Mouse (Mus musculus): ENCODE results near the gene St6galnac5. TPM values are rescaled to one million over a fixed set of nuclear protein-coding genes. Genes with fewer than 3 reads are reported as not detected.

St6galnac5 gene
- polyA plus RNA-seq, 1 experiment from 2014 or later, result 9.9 TPM

- H3K9me3 ChIP-seq, result no peaks in the 10 kb centered on the region
- H3K9ac ChIP-seq, result no peak overlapping the region
- no peak for ATAC-seq (ENCODE audit: low FRiP score, low read depth)
- no peaks in the 10 kb centered on the region for H3K36me3 ChIP-seq
- H3K27ac ChIP-seq, result no peak overlapping the region
- H3K4me2 ChIP-seq (replicated peaks), result no peak overlapping the region
- no peaks in the 10 kb centered on the region for H3K27me3 ChIP-seq (replicated peaks)
- no peak overlapping the region for H3K4me3 ChIP-seq
- 82% methylated on average over 6 of the region's 6 CpGs for WGBS
- H3K4me1 ChIP-seq, result 0 out of 2 replicates have a peak, but pooled peaks cover 24% of the 10 kb centered on the region
Measured at GRCm38 (mm10) chr3:152875723-152876290, 106.2 kb downstream of the St6galnac5 start.

- Histone ChIP-seq H3K27ac (no peak overlapping the region), H3K9ac (no peak overlapping the region), H3K4me3 (no peak overlapping the region), H3K36me3 (no peaks in the 10 kb centered on the region), H3K9me3 (no peaks in the 10 kb centered on the region), H3K4me1 (0 out of 2 replicates have a peak, but pooled peaks cover 19% of the 10 kb centered on the region), H3K4me2 (replicated peaks) (no peak overlapping the region), H3K27me3 (replicated peaks) (no peaks in the 10 kb centered on the region)
- ATAC-seq (ENCODE audit: low FRiP score, low read depth), result no peak
- 84% methylated on average over 17 of the region's 17 CpGs for WGBS
Measured at GRCm38 (mm10) chr3:152874431-152875355, 107.4 kb downstream of the St6galnac5 start.

GRCm38 (mm10) chr3:152872596-152872995, 109.5 kb downstream of the St6galnac5 start:
- H3K4me3 ChIP-seq, result no peak overlapping the region
- peak; percentile 65 for ATAC-seq (ENCODE audit: low FRiP score, low read depth)
- H3K4me2 ChIP-seq (replicated peaks), result no peak overlapping the region
- no peaks in the 10 kb centered on the region for H3K36me3 ChIP-seq
- H3K9ac ChIP-seq, result no peak overlapping the region
- no peaks in the 10 kb centered on the region for H3K27me3 ChIP-seq (replicated peaks)
- peaks cover 28% of the 10 kb centered on the region for H3K4me1 ChIP-seq
- H3K27ac ChIP-seq, result no peak overlapping the region
- no peaks in the 10 kb centered on the region for H3K9me3 ChIP-seq
- WGBS, result 43% methylated on average over 6 of the region's 6 CpGs

- Histone ChIP-seq H3K27ac (no peak overlapping the region), H3K9me3 (no peaks in the 10 kb centered on the region), H3K4me3 (no peak overlapping the region), H3K4me1 (peaks cover 28% of the 10 kb centered on the region), H3K27me3 (replicated peaks) (no peaks in the 10 kb centered on the region), H3K9ac (no peak overlapping the region), H3K36me3 (no peaks in the 10 kb centered on the region), H3K4me2 (replicated peaks) (no peak overlapping the region)
- no peak for ATAC-seq (ENCODE audit: low FRiP score, low read depth)
- 58% methylated on average over 12 of the region's 12 CpGs for WGBS
Measured at GRCm38 (mm10) chr3:152872054-152872453, 110.0 kb downstream of the St6galnac5 start.

- H3K36me3 ChIP-seq, result no peaks in the 10 kb centered on the region
- no peak overlapping the region for H3K4me3 ChIP-seq
- no peaks in the 10 kb centered on the region for H3K27me3 ChIP-seq (replicated peaks)
- H3K4me2 ChIP-seq (replicated peaks), result no peak overlapping the region
- H3K27ac ChIP-seq, result no peak overlapping the region
- WGBS, result 39% methylated on average over 12 of the region's 12 CpGs
- H3K9ac ChIP-seq, result no peak overlapping the region
- no peak for ATAC-seq (ENCODE audit: low FRiP score, low read depth)
- H3K9me3 ChIP-seq, result no peaks in the 10 kb centered on the region
- peaks cover 26% of the 10 kb centered on the region for H3K4me1 ChIP-seq
Measured at GRCm38 (mm10) chr3:152867654-152868525, 114.2 kb downstream of the St6galnac5 start.

GRCm38 (mm10) chr3:152866035-152866965, 115.7 kb downstream of the St6galnac5 start:
- H3K27ac ChIP-seq, result peak overlapping the region; percentile 23; the same call in 1 of the 2 replicates
- H3K4me3 ChIP-seq, result no peak overlapping the region
- peaks cover 16% of the 10 kb centered on the region for H3K4me1 ChIP-seq
- peak; percentile 71 for ATAC-seq (ENCODE audit: low FRiP score, low read depth)
- H3K36me3 ChIP-seq, result no peaks in the 10 kb centered on the region
- H3K4me2 ChIP-seq (replicated peaks), result peak overlapping the region; percentile 33; the same call in 1 of the 2 replicates
- WGBS, result 63% methylated on average over 22 of the region's 22 CpGs
- H3K9me3 ChIP-seq, result no peaks in the 10 kb centered on the region
- no peaks in the 10 kb centered on the region for H3K27me3 ChIP-seq (replicated peaks)
- no peak overlapping the region for H3K9ac ChIP-seq

- Histone ChIP-seq H3K4me2 (replicated peaks) (no peak overlapping the region), H3K9ac (no peak overlapping the region), H3K4me1 (peaks cover 6% of the 10 kb centered on the region), H3K27ac (no peak overlapping the region), H3K9me3 (no peaks in the 10 kb centered on the region), H3K36me3 (no peaks in the 10 kb centered on the region), H3K27me3 (replicated peaks) (no peaks in the 10 kb centered on the region), H3K4me3 (no peak overlapping the region)
- WGBS, result 67% methylated on average over 1 of the region's 1 CpGs
- ATAC-seq (ENCODE audit: low FRiP score, low read depth), result no peak
Measured at GRCm38 (mm10) chr3:152861978-152862377, 120.1 kb downstream of the St6galnac5 start.

GRCm38 (mm10) chr3:152861450-152861849, 120.6 kb downstream of the St6galnac5 start:
- peaks cover 3% of the 10 kb centered on the region for H3K4me1 ChIP-seq
- no peaks in the 10 kb centered on the region for H3K27me3 ChIP-seq (replicated peaks)
- WGBS, result 77% methylated on average over 4 of the region's 4 CpGs
- H3K36me3 ChIP-seq, result no peaks in the 10 kb centered on the region
- H3K27ac ChIP-seq, result no peak overlapping the region
- no peak overlapping the region for H3K9ac ChIP-seq
- no peaks in the 10 kb centered on the region for H3K9me3 ChIP-seq
- H3K4me3 ChIP-seq, result no peak overlapping the region
- ATAC-seq (ENCODE audit: low FRiP score, low read depth), result no peak
- H3K4me2 ChIP-seq (replicated peaks), result no peak overlapping the region

GRCm38 (mm10) chr3:152856095-152856494, 126.0 kb downstream of the St6galnac5 start:
- 50% methylated on average over 10 of the region's 10 CpGs for WGBS

GRCm38 (mm10) chr3:152855006-152855614, 126.9 kb downstream of the St6galnac5 start:
- H3K4me1 ChIP-seq, result no peaks in the 10 kb centered on the region
- H3K27me3 ChIP-seq (replicated peaks), result no peaks in the 10 kb centered on the region
- H3K9ac ChIP-seq, result no peak overlapping the region
- H3K9me3 ChIP-seq, result no peaks in the 10 kb centered on the region
- 58% methylated on average over 12 of the region's 12 CpGs for WGBS
- H3K4me2 ChIP-seq (replicated peaks), result no peak overlapping the region
- no peak overlapping the region for H3K4me3 ChIP-seq
- no peak for ATAC-seq (ENCODE audit: low FRiP score, low read depth)
- H3K27ac ChIP-seq, result no peak overlapping the region
- H3K36me3 ChIP-seq, result no peaks in the 10 kb centered on the region

More at GRCm38 (mm10) chr3:152856095-152856494, 126.0 kb downstream of the St6galnac5 start:
- Histone ChIP-seq H3K9ac (no peak overlapping the region), H3K4me1 (no peaks in the 10 kb centered on the region), H3K4me3 (no peak overlapping the region), H3K4me2 (replicated peaks) (no peak overlapping the region), H3K9me3 (no peaks in the 10 kb centered on the region), H3K27me3 (replicated peaks) (no peaks in the 10 kb centered on the region), H3K36me3 (no peaks in the 10 kb centered on the region), H3K27ac (no peak overlapping the region)
- ATAC-seq (ENCODE audit: low FRiP score, low read depth), result peak; percentile 66; the same call in 1 of the 2 replicates

GRCm38 (mm10) chr3:152843925-152844324, 138.1 kb downstream of the St6galnac5 start:
- Histone ChIP-seq H3K36me3 (no peaks in the 10 kb centered on the region), H3K9me3 (no peaks in the 10 kb centered on the region)

More at GRCm38 (mm10) chr3:152843925-152844324, 138.1 kb downstream of the St6galnac5 start:
- Histone ChIP-seq H3K4me1 (0 out of 2 replicates have a peak, but pooled peaks cover 4% of the 10 kb centered on the region), H3K9ac (no peak overlapping the region), H3K27ac (no peak overlapping the region), H3K4me3 (no peak overlapping the region), H3K27me3 (replicated peaks) (no peaks in the 10 kb centered on the region), H3K4me2 (replicated peaks) (no peak overlapping the region)
- ATAC-seq (ENCODE audit: low FRiP score, low read depth), result 0 out of 2 replicates have a peak, but pooled peaks have one; percentile 48
